Mouse (Mus musculus) limb, embryonic 10.5 days (tissue): Measurements from ENCODE around the gene Cryl1. TPM values are rescaled to one million over a fixed set of nuclear protein-coding genes. Genes with fewer than 3 reads are reported as not detected.

ENCODE experiments used
- DNase-seq: peaks from one replicate; pipeline ENCODE4 v3.0.0-alpha.2; 2017; ENCODE audit warnings: low spot score
- H3K27ac ChIP-seq: fragments of 300-500 bp; sonication (generic); 2 replicates; pipeline ENCODE4 v1.5.1; 2016; ENCODE audit warnings: mild to moderate bottlenecking
- H3K27me3 ChIP-seq: fragments of 300-500 bp; sonication (generic); 2 replicates; pipeline ENCODE4 v1.6.1; 2016; ENCODE audit warnings: low read depth, mild to moderate bottlenecking; ENCODE audit not compliant: poor library complexity, severe bottlenecking
- H3K36me3 ChIP-seq: fragments of 300-500 bp; sonication (generic); 2 replicates; pipeline ENCODE4 v1.6.1; 2016; ENCODE audit warnings: mild to moderate bottlenecking, moderate library complexity
- H3K4me1 ChIP-seq: fragments of 300-500 bp; sonication (generic); 2 replicates; pipeline ENCODE4 v1.6.1; 2016
- H3K4me3 ChIP-seq: fragments of 300-500 bp; sonication (generic); 2 replicates; pipeline ENCODE4 v1.5.1; 2016; ENCODE audit warnings: mild to moderate bottlenecking, moderate library complexity
- H3K9me3 ChIP-seq: fragments of 300-500 bp; sonication (generic); replicated peaks from 2 replicates; pipeline ENCODE4 v1.6.1; 2016; ENCODE audit warnings: mild to moderate bottlenecking
- WGBS: fragments of 180-500 bp; shearing (Covaris S2); methylation state at CpG from one replicate; pipeline ENCODE4 v1.1.7; 2016; 5-methylcytosine and 5-hydroxymethylcytosine counted together
- polyA plus RNA-seq: library from polyadenylated mRNA; unstranded; fragments of >200 nt; fragmentation: Nextera tagmentation; extraction: Ambion mirVana; gene quantifications from 2 replicates; pipeline ENCODE4 v1.2.1, GENCODE M21; 2016

The Cryl1 gene
- polyA plus RNA-seq, 1 experiment from 2014 or later = 12.7 TPM

DNA sequence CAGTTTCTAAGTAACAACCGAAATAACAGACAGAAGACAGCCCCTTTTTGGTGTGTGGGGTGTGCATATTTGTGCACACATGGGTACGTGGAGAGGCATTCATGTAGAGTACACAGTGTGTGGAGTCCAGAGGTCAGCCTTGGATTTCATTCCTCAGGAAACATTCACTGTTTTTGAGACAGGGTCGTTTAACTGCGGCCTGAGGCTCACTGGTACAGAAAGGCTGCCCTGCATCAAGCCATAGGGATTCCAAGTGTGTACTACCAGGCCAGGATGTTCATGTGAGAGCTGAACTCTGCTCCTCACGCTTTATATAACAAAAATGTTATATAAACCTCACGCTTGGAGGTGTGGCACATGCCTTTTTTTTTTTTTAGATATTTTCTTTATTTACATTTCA lies 34.5 kb downstream of the Cryl1 start:
- Histone ChIP-seq H3K9me3 (no peaks in the 10 kb centered on the region), H3K27me3 (peaks cover 9% of the 10 kb centered on the region), H3K4me3 (no peak overlapping the region), H3K36me3 (no peaks in the 10 kb centered on the region), H3K27ac (no peak overlapping the region), H3K4me1 (peaks cover 8% of the 10 kb centered on the region)
- 86% methylated on average over 6 of the region's 6 CpGs for WGBS
- no peak for DNase-seq

DNA sequence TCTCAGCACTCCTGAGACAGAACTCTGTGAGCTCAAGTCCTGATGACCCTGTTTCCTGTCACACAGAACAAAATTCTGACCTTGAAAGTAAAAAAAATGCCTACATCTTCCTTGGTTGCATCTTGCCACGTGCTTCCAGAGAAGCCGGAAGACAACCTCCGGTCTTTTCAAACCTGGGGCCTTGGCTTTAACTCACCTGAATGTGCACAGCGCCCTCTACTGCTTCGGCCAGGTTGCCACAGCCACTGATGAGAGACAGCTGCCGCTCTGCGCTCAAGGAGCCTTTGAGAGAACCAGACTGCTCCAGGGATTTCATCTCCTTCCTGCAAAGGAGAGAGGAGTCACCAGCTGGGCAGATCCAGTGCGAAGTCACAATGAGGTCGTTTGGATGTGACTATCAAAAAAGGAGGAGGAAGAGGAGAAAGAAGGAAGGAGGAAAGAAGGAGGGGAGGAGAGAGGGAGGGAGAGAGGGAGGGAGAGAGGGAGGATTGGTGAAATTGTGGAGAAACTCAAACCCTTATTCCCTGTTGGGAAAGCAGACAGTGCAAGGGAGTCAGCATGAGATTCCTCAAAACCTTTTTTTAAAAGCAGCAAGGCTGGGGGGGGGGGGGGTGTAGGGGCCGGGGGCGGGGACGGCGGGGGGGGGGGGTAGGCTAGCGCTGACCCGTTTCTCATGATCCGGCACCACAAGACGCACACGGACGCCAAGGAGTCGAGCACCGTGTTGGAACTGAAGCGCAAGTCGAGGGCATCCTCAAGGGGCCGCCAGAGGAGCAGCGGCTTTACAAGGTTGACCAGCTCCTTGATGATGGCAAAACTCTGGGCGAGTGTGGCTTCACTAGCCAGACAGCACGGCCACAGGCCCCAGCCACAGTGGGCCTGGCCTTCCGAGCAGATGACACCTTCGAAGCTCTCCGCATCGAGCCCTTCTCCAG lies 35.3 kb downstream of the Cryl1 start:
- peaks cover 9% of the 10 kb centered on the region for H3K27me3 ChIP-seq
- H3K27ac ChIP-seq = no peak overlapping the region; the same call in 1 of the 2 replicates
- no peaks in the 10 kb centered on the region for H3K9me3 ChIP-seq
- peaks cover 8% of the 10 kb centered on the region for H3K4me1 ChIP-seq
- no peaks in the 10 kb centered on the region for H3K36me3 ChIP-seq
- DNase-seq = peak; percentile 90
- peak overlapping the region; percentile 6 for H3K4me3 ChIP-seq
- WGBS = 11% methylated on average over 31 of the region's 31 CpGs

DNA sequence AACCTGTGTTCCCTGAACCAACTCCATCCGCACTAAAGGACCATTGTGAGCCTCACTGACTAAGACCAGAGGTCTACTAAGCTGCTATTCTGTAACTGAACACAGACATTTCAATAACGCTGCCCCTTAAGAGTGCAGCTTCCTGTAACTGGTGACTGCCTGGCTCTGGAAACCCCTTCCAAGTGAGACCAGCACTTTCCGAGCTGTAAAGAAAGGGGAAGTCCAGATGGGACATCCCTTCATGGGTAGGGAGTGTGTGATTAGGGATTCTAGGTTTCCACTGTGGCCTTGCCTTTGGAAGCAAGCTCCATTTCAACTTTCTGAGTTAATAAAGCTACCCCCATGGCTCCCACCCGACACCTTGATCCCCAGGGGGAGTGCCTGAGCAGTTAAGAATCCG lies 41.3 kb downstream of the Cryl1 start:
- Histone ChIP-seq H3K36me3 (no peaks in the 10 kb centered on the region), H3K27me3 (peaks cover 7% of the 10 kb centered on the region), H3K4me3 (no peak overlapping the region), H3K4me1 (no peaks in the 10 kb centered on the region), H3K27ac (0 out of 2 replicates have a peak overlapping the region, but pooled peaks have one; percentile 14), H3K9me3 (no peaks in the 10 kb centered on the region)
- DNase-seq = no peak
- WGBS = 77% methylated on average over 5 of the region's 5 CpGs

DNA sequence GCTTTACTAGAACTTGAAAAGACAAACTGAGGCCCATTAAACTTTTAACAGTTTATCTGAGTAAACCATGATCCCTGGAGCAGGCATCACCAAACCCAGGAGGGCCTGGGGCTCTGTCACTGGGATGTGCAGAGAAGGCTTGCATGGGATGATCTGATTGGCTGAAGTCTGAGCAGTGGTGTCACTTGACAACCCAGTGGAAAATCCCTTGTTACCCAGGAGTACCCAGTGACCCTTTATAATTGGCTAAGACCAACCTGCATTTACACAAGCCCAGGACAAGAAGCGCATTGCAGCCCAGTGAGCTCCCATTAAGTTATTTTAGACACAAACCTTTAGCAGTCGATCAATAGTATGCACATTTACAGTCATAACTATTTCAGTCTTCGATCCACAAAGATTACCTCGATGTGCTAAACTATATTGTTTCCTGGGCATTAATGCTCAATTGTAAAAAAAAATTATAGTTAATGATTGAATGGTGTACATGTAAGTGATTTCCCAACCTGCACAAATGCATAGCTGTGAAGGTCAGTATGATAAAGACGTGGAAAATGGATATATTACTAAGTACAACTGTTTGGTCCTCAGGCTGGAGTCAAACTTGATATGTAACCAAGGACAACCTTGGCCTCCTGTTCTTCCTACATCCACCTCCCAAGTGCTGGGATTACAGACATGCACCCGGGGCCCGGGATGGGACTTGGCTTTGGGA lies 46.7 kb downstream of the Cryl1 start:
- H3K27ac ChIP-seq = no peak overlapping the region
- H3K4me3 ChIP-seq = no peak overlapping the region
- peaks cover 8% of the 10 kb centered on the region for H3K4me1 ChIP-seq
- no peaks in the 10 kb centered on the region for H3K9me3 ChIP-seq
- no peak for DNase-seq
- H3K27me3 ChIP-seq = no peaks in the 10 kb centered on the region
- H3K36me3 ChIP-seq = no peaks in the 10 kb centered on the region
- 92% methylated on average over 7 of the region's 7 CpGs for WGBS

DNA sequence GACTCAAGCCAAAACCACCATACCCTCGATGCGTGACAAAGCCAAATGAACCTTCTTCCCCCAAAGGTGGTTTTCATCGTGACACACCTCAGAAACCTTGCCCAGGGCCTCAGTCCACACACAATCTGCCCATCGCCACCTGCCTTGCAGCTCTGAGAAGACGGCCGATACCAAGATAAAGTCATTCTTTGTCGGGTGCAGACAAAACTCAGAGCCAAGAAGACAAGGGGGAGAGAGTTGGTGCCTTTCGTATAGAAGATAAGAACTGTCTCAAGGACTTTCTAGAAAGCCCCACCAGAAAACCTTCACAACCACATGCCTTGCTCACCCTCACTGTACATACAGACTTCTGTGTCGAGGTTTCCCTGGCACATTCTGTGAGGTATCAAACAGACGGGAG lies 48.4 kb downstream of the Cryl1 start:
- H3K27ac ChIP-seq = no peak overlapping the region
- 89% methylated on average over 10 of the region's 10 CpGs for WGBS

DNA sequence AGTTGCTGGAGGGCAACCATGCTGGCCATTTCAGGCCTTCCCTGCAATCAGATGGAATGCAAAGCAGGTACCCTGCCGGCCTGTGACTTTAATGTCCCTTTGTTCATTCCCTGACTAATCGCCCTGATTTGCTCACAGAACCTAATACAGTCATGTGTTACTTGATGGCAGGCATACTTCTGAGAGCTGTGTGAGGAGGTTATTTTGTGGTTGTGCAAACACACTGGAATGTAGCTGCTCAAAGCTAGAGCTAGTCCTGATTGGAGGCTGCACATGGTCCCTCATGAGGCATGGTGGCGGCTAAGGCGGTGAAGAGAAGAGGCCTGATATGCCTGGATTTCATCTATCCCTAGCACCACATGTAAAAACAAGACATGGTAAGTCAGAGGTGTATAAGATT lies 50.2 kb downstream of the Cryl1 start:
- no peaks in the 10 kb centered on the region for H3K27me3 ChIP-seq
- peak overlapping the region; percentile 28; the same call in 1 of the 2 replicates for H3K27ac ChIP-seq
- H3K36me3 ChIP-seq = no peaks in the 10 kb centered on the region
- no peaks in the 10 kb centered on the region for H3K9me3 ChIP-seq
- no peak overlapping the region for H3K4me3 ChIP-seq
- WGBS = 72% methylated on average over 4 of the region's 4 CpGs
- no peak for DNase-seq
- peaks cover 22% of the 10 kb centered on the region for H3K4me1 ChIP-seq

More for the DNA sequence above, 48.4 kb downstream of the Cryl1 start:
- DNase-seq = no peak
- H3K27me3 ChIP-seq = no peaks in the 10 kb centered on the region
- no peaks in the 10 kb centered on the region for H3K9me3 ChIP-seq
- H3K36me3 ChIP-seq = no peaks in the 10 kb centered on the region
- peaks cover 8% of the 10 kb centered on the region for H3K4me1 ChIP-seq
- H3K4me3 ChIP-seq = no peak overlapping the region

DNA sequence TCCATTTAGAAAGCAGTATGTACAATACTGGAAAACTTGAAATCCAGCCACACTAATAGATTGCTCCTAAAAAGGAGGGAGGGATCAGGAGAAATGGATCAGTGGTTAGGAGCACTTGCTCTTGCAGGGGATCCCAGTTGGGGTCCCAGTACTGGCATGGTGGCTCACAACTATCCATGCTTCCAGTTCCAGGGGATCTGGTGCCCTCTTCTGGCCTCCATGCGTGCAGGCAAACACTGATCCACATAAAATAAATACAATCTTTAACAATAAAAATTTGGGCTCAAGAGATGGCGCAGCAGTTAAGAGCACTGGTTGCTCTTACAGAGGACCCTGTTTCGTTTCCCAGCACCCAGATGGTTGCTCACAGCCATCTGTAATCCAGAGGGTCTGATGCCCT lies 52.2 kb downstream of the Cryl1 start:
- H3K27me3 ChIP-seq = no peaks in the 10 kb centered on the region
- no peaks in the 10 kb centered on the region for H3K36me3 ChIP-seq
- H3K27ac ChIP-seq = no peak overlapping the region
- H3K4me3 ChIP-seq = no peak overlapping the region
- DNase-seq = no peak
- H3K9me3 ChIP-seq = no peaks in the 10 kb centered on the region
- H3K4me1 ChIP-seq = peaks cover 38% of the 10 kb centered on the region
- WGBS = 91% methylated on average over 3 of the region's 3 CpGs

DNA sequence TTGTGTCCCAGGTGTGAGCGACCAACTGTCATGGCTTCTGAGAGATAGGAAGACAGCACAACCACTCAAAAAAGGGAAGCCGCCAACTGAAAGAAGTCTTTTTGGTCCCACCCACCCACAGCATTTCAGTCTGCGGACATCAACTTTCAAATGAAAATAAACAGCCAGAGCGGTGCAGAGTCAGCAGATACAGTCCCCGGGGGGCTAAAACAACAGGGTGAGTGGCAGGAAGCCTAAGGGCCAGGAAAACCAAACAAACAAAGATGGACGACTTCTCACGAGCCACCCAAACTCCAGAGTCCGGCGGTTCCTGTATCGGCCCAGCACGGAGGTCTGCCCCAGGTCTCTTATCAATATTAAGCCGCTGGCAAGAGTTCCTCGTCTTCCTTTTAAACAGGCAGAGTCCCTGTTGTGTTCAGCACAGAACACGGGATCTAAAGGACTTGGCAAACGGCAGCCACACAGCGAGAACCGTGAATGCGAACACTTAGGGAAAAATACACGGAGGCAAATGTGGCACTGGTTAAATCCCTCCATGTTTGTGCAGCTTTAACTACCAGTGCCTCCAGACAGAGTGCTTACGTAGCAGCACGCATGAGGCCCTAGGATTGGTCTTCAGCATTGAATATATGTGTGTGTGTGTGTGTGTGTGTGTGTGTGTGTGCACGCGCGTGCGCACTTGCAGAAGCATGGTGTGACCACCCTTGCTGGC lies 53.4 kb downstream of the Cryl1 start:
- no peak overlapping the region for H3K27ac ChIP-seq
- no peak overlapping the region for H3K4me3 ChIP-seq

DNA sequence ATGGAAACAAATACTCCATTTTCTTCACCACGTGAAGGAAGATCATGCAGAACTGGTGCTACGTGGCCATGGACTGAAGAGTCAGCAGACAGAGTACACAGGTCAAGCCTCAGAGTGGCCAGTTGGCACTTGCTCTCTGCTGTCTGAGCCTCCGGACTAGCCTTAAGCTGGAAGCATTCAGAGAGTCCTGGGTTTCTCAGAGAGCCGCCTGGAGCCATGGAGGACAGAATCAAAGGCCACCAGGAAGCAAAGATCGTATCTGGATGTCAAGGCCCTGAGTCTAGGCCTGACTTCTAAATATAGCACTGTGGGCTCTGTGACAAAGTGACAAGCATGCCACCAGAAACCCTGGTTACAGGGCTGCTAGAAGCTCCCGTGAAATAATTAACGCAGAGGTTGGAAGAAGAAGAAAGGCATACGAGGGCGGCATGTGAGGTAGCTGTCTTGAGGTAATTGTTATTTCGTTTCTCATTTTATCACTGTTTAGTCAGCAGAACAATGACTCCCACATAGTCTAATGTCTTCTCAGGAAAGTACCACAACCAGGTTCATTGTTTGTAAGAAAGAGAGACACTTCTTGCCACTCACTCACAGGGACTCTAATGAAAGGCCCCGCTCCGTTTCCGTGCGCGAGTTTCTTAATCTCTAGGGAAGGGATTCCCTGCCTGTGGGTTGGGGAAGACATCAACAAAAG lies 55.1 kb downstream of the Cryl1 start:
- H3K9me3 ChIP-seq = no peaks in the 10 kb centered on the region
- no peak overlapping the region for H3K27ac ChIP-seq
- no peaks in the 10 kb centered on the region for H3K27me3 ChIP-seq
- H3K36me3 ChIP-seq = no peaks in the 10 kb centered on the region
- H3K4me1 ChIP-seq = peaks cover 41% of the 10 kb centered on the region
- no peak for DNase-seq
- WGBS = 71% methylated on average over 15 of the region's 15 CpGs
- no peak overlapping the region for H3K4me3 ChIP-seq

More for the DNA sequence above, 53.4 kb downstream of the Cryl1 start:
- peaks cover 38% of the 10 kb centered on the region for H3K4me1 ChIP-seq
- DNase-seq = no peak
- no peaks in the 10 kb centered on the region for H3K27me3 ChIP-seq
- H3K36me3 ChIP-seq = no peaks in the 10 kb centered on the region
- H3K9me3 ChIP-seq = no peaks in the 10 kb centered on the region
- WGBS = 64% methylated on average over 25 of the region's 25 CpGs

DNA sequence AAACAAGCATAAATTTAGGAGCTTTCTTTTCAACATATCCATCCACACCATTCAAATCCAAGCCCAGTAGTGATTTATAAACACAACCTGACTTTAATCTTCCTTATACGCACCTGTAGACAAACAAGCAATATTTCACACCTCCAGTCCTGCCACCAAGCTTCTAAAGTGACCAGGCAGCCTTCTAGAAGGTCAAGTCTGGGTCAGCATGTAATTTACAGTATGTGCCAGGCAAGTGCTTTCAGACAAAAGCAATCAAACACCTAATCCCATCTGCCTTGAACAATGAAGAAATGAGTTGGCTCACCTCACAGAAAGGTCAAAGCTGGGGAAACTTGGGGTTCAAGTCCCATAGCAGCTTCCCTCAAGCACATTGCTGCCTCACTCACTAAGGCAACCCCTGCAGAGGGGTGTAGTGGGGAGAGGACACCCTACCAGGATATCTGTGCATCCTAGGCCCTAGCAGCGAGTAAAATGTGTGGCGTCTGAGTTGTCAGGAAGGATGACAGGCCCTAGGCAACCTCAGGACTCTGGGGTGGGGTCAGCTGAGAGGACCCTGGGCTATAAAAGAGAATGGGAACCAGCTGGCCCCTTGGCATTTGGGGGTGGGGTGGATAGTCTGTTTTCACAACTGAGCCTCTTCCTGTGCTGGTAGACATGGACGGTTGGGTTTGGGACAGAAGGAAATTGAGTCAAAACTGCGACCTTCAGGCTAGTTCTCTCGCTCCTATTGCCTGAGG lies 55.8 kb downstream of the Cryl1 start:
- Histone ChIP-seq H3K36me3 (no peaks in the 10 kb centered on the region), H3K4me3 (no peak overlapping the region), H3K4me1 (peaks cover 34% of the 10 kb centered on the region), H3K27me3 (no peaks in the 10 kb centered on the region), H3K9me3 (no peaks in the 10 kb centered on the region), H3K27ac (peak overlapping the region; percentile 73)
- no peak for DNase-seq
- WGBS = 44% methylated on average over 6 of the region's 6 CpGs

DNA sequence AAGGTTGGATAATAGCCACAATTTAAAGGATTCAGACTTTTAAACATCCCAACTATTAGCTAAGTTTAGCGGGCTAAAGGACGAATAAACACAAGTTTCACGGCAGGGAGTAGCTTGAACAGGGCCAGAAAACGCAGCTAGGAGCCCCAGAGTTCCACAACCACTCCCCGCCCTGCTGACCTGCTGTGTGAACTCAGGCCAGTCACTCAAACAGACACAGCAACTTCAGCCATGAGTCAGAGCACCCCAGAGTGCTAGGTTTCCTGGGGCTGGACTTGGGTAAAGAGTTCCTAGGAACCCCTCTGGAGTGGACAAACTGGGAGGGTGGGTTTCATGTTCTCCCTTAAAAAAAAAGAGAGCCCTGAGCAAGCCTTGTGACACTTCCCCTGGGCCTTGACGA lies 59.7 kb downstream of the Cryl1 start:
- H3K27me3 ChIP-seq = no peaks in the 10 kb centered on the region
- H3K4me3 ChIP-seq = no peak overlapping the region
- DNase-seq = no peak
- H3K27ac ChIP-seq = no peak overlapping the region
- H3K4me1 ChIP-seq = peaks cover 26% of the 10 kb centered on the region
- no peaks in the 10 kb centered on the region for H3K36me3 ChIP-seq
- no peaks in the 10 kb centered on the region for H3K9me3 ChIP-seq
- WGBS = 56% methylated on average over 6 of the region's 6 CpGs

DNA sequence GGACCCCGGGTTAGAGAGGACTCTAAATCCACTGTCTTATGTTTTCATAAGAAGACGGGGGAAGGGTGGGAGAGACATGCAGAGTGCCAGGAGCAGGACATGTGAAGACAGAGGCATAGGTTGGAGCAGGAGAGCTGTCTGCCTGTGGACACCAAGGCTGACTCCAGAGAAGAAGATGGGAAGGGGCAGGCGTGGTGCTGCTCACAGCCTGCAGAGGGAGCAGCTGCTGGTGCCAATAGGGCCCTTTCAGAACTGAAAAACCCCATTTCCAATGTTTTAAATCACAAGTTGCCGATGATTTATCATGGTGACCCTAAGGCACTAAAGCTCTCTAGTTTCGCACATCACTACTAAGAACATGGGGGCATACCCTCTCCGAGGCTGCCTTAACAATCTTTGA lies 63.5 kb downstream of the Cryl1 start:
- no peak for DNase-seq
- WGBS = 69% methylated on average over 6 of the region's 6 CpGs
- no peak overlapping the region for H3K27ac ChIP-seq
- H3K36me3 ChIP-seq = no peaks in the 10 kb centered on the region
- peaks cover 5% of the 10 kb centered on the region; the same call in 1 of the 2 replicates for H3K4me1 ChIP-seq
- H3K4me3 ChIP-seq = no peak overlapping the region
- H3K27me3 ChIP-seq = no peaks in the 10 kb centered on the region
- H3K9me3 ChIP-seq = no peaks in the 10 kb centered on the region
